Mouse (Mus musculus): ENCODE data around the gene Cpne1. TPM values are rescaled to one million over a fixed set of nuclear protein-coding genes. Genes with fewer than 3 reads are reported as not detected.

Gene Cpne1
- 29.0 TPM for polyA plus RNA-seq (2014; fragmentation: Illumina TruSeq; extraction: RNeasy Lipid Tissue Mini Kit (QIAGEN cat#74804); ENCODE audit: low read depth, low replicate concordance)

DNA sequence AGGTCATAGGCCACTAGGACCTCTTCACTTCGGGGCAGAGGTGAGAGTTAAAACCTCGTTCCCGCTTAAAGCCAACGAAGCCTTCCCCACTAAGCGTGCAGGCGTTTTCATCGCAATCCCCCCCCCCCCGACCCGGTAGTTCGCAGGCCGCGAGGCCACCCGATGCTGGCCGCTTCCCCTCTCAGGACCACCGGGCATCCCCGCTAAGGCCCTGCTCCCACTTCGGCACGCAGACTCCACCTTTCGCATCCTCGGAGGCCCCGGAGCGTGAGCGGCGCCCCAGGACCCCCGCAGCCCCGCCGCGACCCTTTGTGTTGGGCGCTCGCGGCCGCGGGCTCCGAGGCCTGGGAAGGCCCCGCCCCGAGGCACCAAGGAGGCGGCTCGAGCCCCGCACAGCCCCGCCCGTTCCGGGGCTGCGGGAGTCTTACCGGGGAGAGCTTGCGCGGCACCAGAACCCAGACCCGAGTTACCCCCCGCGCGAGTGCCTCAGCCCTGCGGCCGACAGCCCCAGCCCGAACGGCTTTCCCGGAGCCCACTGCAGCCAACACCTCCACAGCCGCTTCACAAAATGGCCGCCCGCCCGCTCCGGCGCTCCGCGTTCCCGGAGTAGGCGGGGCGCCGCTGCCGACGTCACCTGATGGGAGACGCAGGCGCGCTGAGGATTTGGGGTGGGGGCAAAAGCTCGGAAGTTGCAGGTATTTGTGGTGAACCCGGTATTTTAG is at the start of gene Cpne1, which contains the start of gene Rbm12:
Gene Cpne1, minus strand, starts transcription at position 608 of the 722 bp plus-strand sequence.
Gene Rbm12, minus strand, starts transcription at position 621 of the 722 bp plus-strand sequence.

GRCm38 (mm10) chr2:156143953-156144724 is 32.4 kb upstream of the Cpne1 start, which contains the start of the genes Romo1 and Nfs1:
TSS of gene Romo1 (plus strand) at chr2:156144039.
TSS of gene Nfs1 (minus strand) at chr2:156144186.

DNA sequence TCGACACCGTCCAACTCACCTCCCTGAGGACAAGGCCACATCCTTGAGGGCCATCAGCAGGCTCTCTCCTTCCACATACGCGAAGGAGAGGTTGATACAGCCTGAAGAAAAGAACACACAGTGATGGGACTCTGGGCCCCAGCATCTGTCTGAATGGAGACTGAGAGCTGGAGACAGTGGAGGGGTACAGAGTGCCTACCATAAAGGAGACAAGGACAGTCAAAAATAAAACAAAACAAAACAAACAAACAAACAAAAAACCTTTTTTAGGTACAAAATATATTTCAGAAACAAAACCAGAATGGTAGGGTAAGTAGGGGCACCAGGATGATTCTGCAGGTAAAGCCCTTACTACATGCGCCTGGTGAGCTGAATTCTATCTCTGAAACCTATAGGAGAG is 15.2 kb upstream of the Cpne1 start, which contains the start of gene Gm28036:
Gene Gm28036, minus strand, starts transcription at position 101 of the 400 bp plus-strand sequence.

GRCm38 (mm10) chr2:156065099-156066041 is 46.4 kb downstream of the Cpne1 start, which contains the start of gene Spag4:
TSS of gene Spag4 (plus strand) at chr2:156065175.

GRCm38 (mm10) chr2:156052816-156053215 is 58.9 kb downstream of the Cpne1 start, which contains the start of gene Fer1l4:
TSS of gene Fer1l4 (minus strand) at chr2:156052947.

Other genes with a start within 250 kb of the Cpne1 start
- 50.0 TPM for gene Uqcc1, start 181.7 kb downstream of the Cpne1 start, polyA plus RNA-seq (2014; fragmentation: Illumina TruSeq; extraction: RNeasy Lipid Tissue Mini Kit (QIAGEN cat#74804); ENCODE audit: low read depth, low replicate concordance)
- gene Gm15557, start 171.2 kb downstream of the Cpne1 start, polyA plus RNA-seq (2014; fragmentation: Illumina TruSeq; extraction: RNeasy Lipid Tissue Mini Kit (QIAGEN cat#74804); ENCODE audit: low read depth, low replicate concordance) = not detected
- gene Gdf5, start 166.6 kb downstream of the Cpne1 start, polyA plus RNA-seq (2014; fragmentation: Illumina TruSeq; extraction: RNeasy Lipid Tissue Mini Kit (QIAGEN cat#74804); ENCODE audit: low read depth, low replicate concordance) = 0.42 TPM
- gene Cep250, start 155.5 kb downstream of the Cpne1 start, polyA plus RNA-seq (2014; fragmentation: Illumina TruSeq; extraction: RNeasy Lipid Tissue Mini Kit (QIAGEN cat#74804); ENCODE audit: low read depth, low replicate concordance) = 26.5 TPM
- gene 6430550D23Rik, start 104.0 kb downstream of the Cpne1 start, polyA plus RNA-seq (2014; fragmentation: Illumina TruSeq; extraction: RNeasy Lipid Tissue Mini Kit (QIAGEN cat#74804); ENCODE audit: low read depth, low replicate concordance) = 3.1 TPM
- gene Ergic3, start 103.9 kb downstream of the Cpne1 start, polyA plus RNA-seq (2014; fragmentation: Illumina TruSeq; extraction: RNeasy Lipid Tissue Mini Kit (QIAGEN cat#74804); ENCODE audit: low read depth, low replicate concordance) = 199 TPM
- gene Fer1l4, start 59.0 kb downstream of the Cpne1 start, polyA plus RNA-seq (2014; fragmentation: Illumina TruSeq; extraction: RNeasy Lipid Tissue Mini Kit (QIAGEN cat#74804); ENCODE audit: low read depth, low replicate concordance) = 5.1 TPM
- 7.4 TPM for gene Spag4, start 46.8 kb downstream of the Cpne1 start, polyA plus RNA-seq (2014; fragmentation: Illumina TruSeq; extraction: RNeasy Lipid Tissue Mini Kit (QIAGEN cat#74804); ENCODE audit: low read depth, low replicate concordance)
- gene Rbm12, start within 50 bp of the Cpne1 start, polyA plus RNA-seq (2014; fragmentation: Illumina TruSeq; extraction: RNeasy Lipid Tissue Mini Kit (QIAGEN cat#74804); ENCODE audit: low read depth, low replicate concordance) = 9.8 TPM
- gene Gm28036, start 15.1 kb upstream of the Cpne1 start, polyA plus RNA-seq (2014; fragmentation: Illumina TruSeq; extraction: RNeasy Lipid Tissue Mini Kit (QIAGEN cat#74804); ENCODE audit: low read depth, low replicate concordance) = 12.3 TPM
- 219 TPM for gene Romo1, start 32.1 kb upstream of the Cpne1 start, polyA plus RNA-seq (2014; fragmentation: Illumina TruSeq; extraction: RNeasy Lipid Tissue Mini Kit (QIAGEN cat#74804); ENCODE audit: low read depth, low replicate concordance)
- gene Nfs1, start 32.2 kb upstream of the Cpne1 start, polyA plus RNA-seq (2014; fragmentation: Illumina TruSeq; extraction: RNeasy Lipid Tissue Mini Kit (QIAGEN cat#74804); ENCODE audit: low read depth, low replicate concordance) = 44.4 TPM
- gene Rbm39, start 68.3 kb upstream of the Cpne1 start, polyA plus RNA-seq (2014; fragmentation: Illumina TruSeq; extraction: RNeasy Lipid Tissue Mini Kit (QIAGEN cat#74804); ENCODE audit: low read depth, low replicate concordance) = 182 TPM
- 15.1 TPM for gene Phf20, start 84.5 kb upstream of the Cpne1 start, polyA plus RNA-seq (2014; fragmentation: Illumina TruSeq; extraction: RNeasy Lipid Tissue Mini Kit (QIAGEN cat#74804); ENCODE audit: low read depth, low replicate concordance)
- 5.7 TPM for gene Cnbd2, start 200.3 kb upstream of the Cpne1 start, polyA plus RNA-seq (2014; fragmentation: Illumina TruSeq; extraction: RNeasy Lipid Tissue Mini Kit (QIAGEN cat#74804); ENCODE audit: low read depth, low replicate concordance)
- gene Scand1, start 200.7 kb upstream of the Cpne1 start, polyA plus RNA-seq (2014; fragmentation: Illumina TruSeq; extraction: RNeasy Lipid Tissue Mini Kit (QIAGEN cat#74804); ENCODE audit: low read depth, low replicate concordance) = 39.8 TPM

Measured in adipose tissue, adult 10 weeks (tissue).